Mouse (Mus musculus) ES-Bruce4 (cell line): Measurements from ENCODE around the gene Cul7. TPM values are rescaled to one million over a fixed set of nuclear protein-coding genes. Genes with fewer than 3 reads are reported as not detected.

Experiments used
- H3K27ac ChIP-seq: 2 replicates; pipeline ENCODE4 v1.5.1; 2012; ENCODE audit warnings: low read length, inconsistent platforms; ENCODE audit not compliant: insufficient read depth
- H3K27me3 ChIP-seq: 2 replicates; pipeline ENCODE4 v1.6.1; 2012; ENCODE audit warnings: mild to moderate bottlenecking, low read length, inconsistent platforms; ENCODE audit not compliant: control insufficient read depth, poor library complexity, insufficient read depth, severe bottlenecking
- H3K36me3 ChIP-seq: 2 replicates; pipeline ENCODE4 v1.6.1; 2012; ENCODE audit warnings: inconsistent platforms, mild to moderate bottlenecking, low read length, moderate library complexity; ENCODE audit not compliant: control insufficient read depth, poor library complexity, insufficient read depth, severe bottlenecking
- H3K4me1 ChIP-seq: one replicate; pipeline ENCODE4 v1.8.1; 2011; ENCODE audit warnings: low read length; ENCODE audit not compliant: control insufficient read depth, insufficient read depth
- H3K4me3 ChIP-seq: 2 replicates; pipeline ENCODE4 v1.5.1; 2011; ENCODE audit warnings: low read depth, mild to moderate bottlenecking, low read length
- H3K9ac ChIP-seq: 2 replicates; pipeline ENCODE4 v1.6.1; 2012; ENCODE audit warnings: low read depth, mild to moderate bottlenecking, inconsistent platforms; ENCODE audit not compliant: poor library complexity, severe bottlenecking
- H3K9me3 ChIP-seq: replicated peaks from 2 replicates; pipeline ENCODE4 v1.6.1; 2012; ENCODE audit warnings: mild to moderate bottlenecking, low read length, inconsistent platforms; ENCODE audit not compliant: control insufficient read depth, poor library complexity, insufficient read depth, severe bottlenecking
- CTCF ChIP-seq: IDR thresholded peaks from one replicate; pipeline ENCODE4 v1.8.1; 2011; ENCODE audit warnings: low read depth, low read length
- EP300 ChIP-seq: IDR thresholded peaks from 2 replicates; pipeline ENCODE4 v1.6.1; 2011; ENCODE audit warnings: low read depth, low read length; ENCODE audit not compliant: insufficient read depth
- POLR2A ChIP-seq: IDR thresholded peaks from one replicate; pipeline ENCODE4 v1.8.1; 2011; ENCODE audit warnings: low read length; ENCODE audit not compliant: insufficient read depth
- polyA plus RNA-seq: library from polyadenylated mRNA; stranded (reverse); fragments of >200 nt; gene quantifications from 2 replicates; pipeline ENCODE4 v1.2.4, GENCODE M21; 2011; ENCODE audit warnings: low read depth; ENCODE audit not compliant: missing spikeins, insufficient read depth, insufficient read length

Cul7 gene
- polyA plus RNA-seq, 1 experiment: 67.1 TPM

DNA sequence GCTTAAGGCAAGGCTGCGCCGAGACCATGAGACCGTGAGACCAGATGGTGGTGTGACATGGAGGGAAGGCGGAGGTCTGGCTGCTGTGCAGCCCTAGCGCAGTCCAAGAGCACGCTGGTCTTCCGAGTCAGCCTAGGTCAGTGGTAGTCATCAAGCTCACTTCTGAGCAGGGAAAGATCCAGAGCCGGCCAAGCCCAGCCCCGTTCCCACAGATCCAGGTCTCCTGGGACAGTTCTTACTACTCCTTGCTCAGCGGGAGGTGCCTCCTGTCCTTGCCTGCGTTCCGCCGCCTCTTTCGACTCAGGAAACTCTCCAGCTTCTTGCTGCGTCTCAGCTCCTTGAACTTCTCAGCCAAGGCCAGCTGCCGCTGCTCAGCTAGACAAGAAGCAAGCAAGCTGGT, 17.6 kb downstream of the Cul7 start:
- Histone ChIP-seq H3K27me3 (no peaks in the 10 kb centered on the region), H3K9me3 (no peaks in the 10 kb centered on the region), H3K9ac (no peak overlapping the region), H3K4me1 (peaks cover 1% of the 10 kb centered on the region), H3K36me3 (peaks cover 10% of the 10 kb centered on the region), H3K4me3 (no peak overlapping the region), H3K27ac (no peak overlapping the region)
- no peak for TF ChIP-seq CTCF

DNA sequence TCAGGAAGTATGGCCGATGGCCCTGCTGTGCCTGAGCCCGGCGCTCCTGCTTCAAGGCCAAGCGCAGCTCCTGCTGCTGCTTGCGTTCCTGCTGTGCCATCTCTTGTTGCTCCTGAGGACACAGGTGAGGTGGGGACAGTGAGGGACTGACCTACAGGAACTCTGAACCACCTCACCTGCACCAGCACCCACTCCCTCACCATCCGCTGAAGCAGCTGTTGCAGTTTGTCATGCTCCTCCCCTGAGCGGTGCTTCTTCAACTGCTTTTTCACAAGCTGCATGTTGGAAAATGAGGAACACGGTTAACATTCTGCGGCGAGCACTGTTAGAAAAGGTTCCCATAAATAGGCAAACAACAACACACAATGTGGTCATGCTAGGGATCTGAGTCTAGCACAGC, 19.8 kb downstream of the Cul7 start:
- no peaks in the 10 kb centered on the region for H3K9me3 ChIP-seq
- no peak for TF ChIP-seq POLR2A
- no peak for TF ChIP-seq CTCF
- no peak for TF ChIP-seq EP300
- no peak overlapping the region for H3K27ac ChIP-seq
- H3K4me1 ChIP-seq: peaks cover 5% of the 10 kb centered on the region
- no peak overlapping the region for H3K4me3 ChIP-seq
- H3K27me3 ChIP-seq: no peaks in the 10 kb centered on the region
- H3K9ac ChIP-seq: no peak overlapping the region
- peaks cover 10% of the 10 kb centered on the region for H3K36me3 ChIP-seq

DNA sequence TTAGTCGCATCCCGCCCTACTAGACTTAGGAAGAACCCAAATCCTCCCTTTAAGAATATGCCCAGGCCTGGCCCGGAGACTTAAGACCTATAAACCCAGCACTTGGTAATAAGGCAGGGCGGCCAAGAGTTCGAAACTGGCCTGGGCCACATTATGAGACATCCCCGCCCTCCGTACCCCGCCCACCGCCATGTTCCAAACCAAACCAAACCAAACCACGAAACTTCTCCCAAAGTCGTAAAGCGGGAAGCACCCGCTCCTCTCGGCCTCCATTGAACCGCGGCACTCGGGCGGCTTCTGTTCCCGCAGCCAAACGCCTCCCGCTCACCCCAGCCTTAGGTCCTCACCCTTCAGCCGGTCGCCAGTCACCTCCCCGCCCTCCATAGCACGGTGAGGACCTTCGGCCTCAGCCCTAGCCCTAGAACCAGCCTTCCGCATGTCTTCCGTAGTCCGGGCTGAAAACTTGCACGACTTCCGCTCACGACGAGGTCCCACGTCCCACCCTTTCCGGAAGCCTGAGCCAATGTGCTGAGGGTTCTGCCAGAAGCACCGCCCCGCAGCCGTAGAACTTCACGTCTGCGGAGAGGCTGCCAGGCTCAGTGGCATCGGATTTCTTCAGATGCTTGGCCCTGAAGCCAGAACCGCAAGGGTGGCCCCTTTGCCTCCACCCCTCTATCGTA, 23.9 kb downstream of the Cul7 start, which contains the start of gene Rrp36:
Rrp36 (minus strand) TSS at position 503 of the 680 bp plus-strand sequence.
- peak within 1 kb of the TSS; percentile 80 for H3K4me3 ChIP-seq
- no peak for TF ChIP-seq CTCF
- TF ChIP-seq POLR2A: peak; percentile 69
- no peaks in the 10 kb centered on the region for H3K27me3 ChIP-seq
- H3K36me3 ChIP-seq: peaks cover 24% of the 10 kb centered on the region
- no peaks in the 10 kb centered on the region for H3K9me3 ChIP-seq
- peak within 1 kb of the TSS; percentile 77 for H3K9ac ChIP-seq
- peak within 1 kb of the TSS; percentile 59 for H3K27ac ChIP-seq
- H3K4me1 ChIP-seq: peaks cover 6% of the 10 kb centered on the region

DNA sequence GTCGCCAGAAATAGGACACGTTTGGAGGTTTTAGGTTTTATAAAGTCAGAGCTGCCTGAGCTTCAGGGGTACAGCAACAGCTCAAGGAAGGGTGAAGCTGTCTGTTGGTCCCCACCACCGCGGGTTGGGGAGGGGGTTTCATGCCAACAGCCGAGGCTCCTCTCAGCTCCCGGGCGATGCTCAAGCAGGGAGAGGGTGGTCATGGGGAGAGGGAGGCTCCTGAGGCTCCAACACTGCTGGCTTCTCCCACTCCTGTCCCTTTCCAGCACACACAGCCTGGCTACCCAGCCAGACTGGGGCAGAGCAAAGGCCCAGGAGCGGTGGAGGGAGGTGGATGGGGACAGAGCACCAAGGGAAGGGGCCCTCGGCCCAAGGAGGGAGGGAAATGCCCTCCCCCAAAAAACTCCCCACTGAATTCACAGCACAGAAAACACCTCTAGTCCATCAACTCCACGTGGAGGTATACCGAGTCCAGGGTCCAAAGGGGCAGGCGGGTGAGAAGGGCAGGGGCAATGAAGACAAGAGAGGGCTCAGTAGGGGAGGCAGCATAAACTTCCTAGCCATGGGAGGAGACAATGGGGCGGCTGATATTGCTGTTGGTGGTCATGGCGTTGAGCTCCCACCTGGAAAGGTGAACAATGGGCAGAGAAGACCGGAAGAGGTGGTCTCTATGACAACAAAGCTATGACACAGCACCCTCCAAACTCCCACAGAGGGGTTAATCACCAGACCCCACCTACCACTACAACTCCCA, 24.6 kb downstream of the Cul7 start:
- Histone ChIP-seq H3K27me3 (no peaks in the 10 kb centered on the region), H3K36me3 (peaks cover 19% of the 10 kb centered on the region), H3K4me3 (peak overlapping the region; percentile 80), H3K4me1 (peaks cover 6% of the 10 kb centered on the region), H3K27ac (peak overlapping the region; percentile 36), H3K9ac (peak overlapping the region; percentile 22), H3K9me3 (no peaks in the 10 kb centered on the region)
- TF ChIP-seq POLR2A (no peak), CTCF (no peak), EP300 (peak; percentile 32; the same call in 1 of the 2 replicates)

DNA sequence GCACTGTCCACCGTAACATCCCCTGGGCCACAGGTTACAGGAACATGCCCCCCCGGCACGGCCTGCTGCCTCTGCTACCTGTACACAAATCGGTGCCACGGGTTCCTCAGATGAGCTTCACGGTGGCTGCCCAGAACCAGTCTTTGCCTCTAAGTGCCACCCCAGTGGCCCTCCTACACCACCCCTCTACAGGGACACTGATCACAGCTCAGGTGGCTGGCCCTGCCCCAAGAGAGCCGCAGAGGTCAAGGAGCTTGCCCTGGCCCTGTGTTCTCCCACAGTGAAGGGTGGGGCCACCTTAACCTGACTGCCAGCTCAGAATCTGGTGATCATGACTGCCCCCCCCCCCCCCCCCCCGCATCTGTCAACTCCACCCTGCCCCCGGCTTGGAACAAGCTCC, 28.3 kb downstream of the Cul7 start, which contains the start of gene Mea1:
Mea1 (plus strand) TSS at position 378 of the 400 bp plus-strand sequence.
- H3K4me1 ChIP-seq: peaks cover 1% of the 10 kb centered on the region
- peak within 1 kb of the TSS; percentile 91; the same call in 1 of the 2 replicates for H3K4me3 ChIP-seq
- peaks cover 19% of the 10 kb centered on the region for H3K36me3 ChIP-seq
- TF ChIP-seq POLR2A (no peak), CTCF (no peak), EP300 (no peak)
- H3K27ac ChIP-seq: no peak within 1 kb of the TSS
- no peaks in the 10 kb centered on the region for H3K27me3 ChIP-seq
- H3K9ac ChIP-seq: peak within 1 kb of the TSS; percentile 93; the same call in 1 of the 2 replicates
- H3K9me3 ChIP-seq: no peaks in the 10 kb centered on the region

DNA sequence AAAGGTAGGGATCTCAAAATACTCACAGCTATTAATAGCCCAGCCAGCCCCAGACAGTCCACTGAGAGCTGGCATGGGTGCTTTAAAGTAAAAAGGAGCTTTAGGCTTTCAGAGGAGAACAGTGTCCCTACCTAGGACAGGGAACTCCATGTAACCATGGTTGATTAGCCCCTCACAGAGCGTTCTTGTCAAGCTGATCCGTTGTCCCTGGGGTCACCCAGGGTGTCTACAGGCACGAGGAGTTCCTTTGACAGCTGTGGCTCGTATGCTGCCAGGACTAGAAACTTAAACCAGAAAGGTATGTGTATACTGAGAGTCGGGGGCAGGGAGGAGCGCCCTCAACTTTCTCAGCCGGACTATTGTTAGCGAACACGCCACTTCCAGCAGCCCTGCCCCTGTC, 28.8 kb downstream of the Cul7 start:
- no peak overlapping the region for H3K27ac ChIP-seq
- peaks cover 1% of the 10 kb centered on the region for H3K4me1 ChIP-seq
- H3K4me3 ChIP-seq: no peak overlapping the region
- no peaks in the 10 kb centered on the region for H3K27me3 ChIP-seq
- H3K9me3 ChIP-seq: no peaks in the 10 kb centered on the region
- peak overlapping the region; percentile 93; the same call in 1 of the 2 replicates for H3K9ac ChIP-seq
- no peak for TF ChIP-seq CTCF
- no peak for TF ChIP-seq POLR2A
- no peak for TF ChIP-seq EP300
- peaks cover 19% of the 10 kb centered on the region for H3K36me3 ChIP-seq
